Mouse (Mus musculus) cerebral cortex, adult 2 months (tissue): ENCODE data around the gene Olfr51.

ENCODE experiments used
- WGBS: fragments of 180-500 bp; shearing (Covaris S2); methylation state at CpG from one replicate; pipeline ENCODE4 v1.1.7; 2018; 5-methylcytosine and 5-hydroxymethylcytosine counted together

Olfr51 gene

DNA sequence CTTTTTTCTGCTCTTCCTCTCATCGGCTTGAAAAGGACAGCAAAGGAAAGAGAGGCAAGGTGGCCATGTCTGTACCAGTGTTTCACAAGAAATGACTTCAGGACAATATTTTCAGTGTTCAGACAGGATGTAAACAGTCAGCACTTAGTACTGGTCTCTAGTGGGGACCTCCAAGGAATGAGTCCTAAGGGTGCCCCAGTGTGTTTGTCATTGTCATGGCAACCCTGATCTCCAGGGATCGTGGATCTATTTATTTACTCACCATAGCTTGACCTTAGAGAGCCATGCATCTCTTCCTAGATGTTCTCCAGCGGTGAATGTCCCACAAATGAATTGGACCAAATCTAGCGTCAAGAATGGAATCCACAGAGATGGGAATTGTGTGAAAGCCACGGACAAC lies at the start of gene Olfr51:
Olfr51 (plus strand) TSS at position 301 of the 400 bp plus-strand sequence.
- 79% methylated on average over 5 of the region's 5 CpGs for WGBS

GRCm38 (mm10) chr11:50953665-50954064 lies 49.7 kb upstream of the Olfr51 start, which contains the start of gene Prop1:
TSS of gene Prop1 (minus strand) at chr11:50953765.
- 77% methylated on average over 6 of the region's 6 CpGs for WGBS

GRCm38 (mm10) chr11:50964886-50965285 lies 38.5 kb upstream of the Olfr51 start:
- WGBS: 71% methylated on average over 2 of the region's 2 CpGs

DNA sequence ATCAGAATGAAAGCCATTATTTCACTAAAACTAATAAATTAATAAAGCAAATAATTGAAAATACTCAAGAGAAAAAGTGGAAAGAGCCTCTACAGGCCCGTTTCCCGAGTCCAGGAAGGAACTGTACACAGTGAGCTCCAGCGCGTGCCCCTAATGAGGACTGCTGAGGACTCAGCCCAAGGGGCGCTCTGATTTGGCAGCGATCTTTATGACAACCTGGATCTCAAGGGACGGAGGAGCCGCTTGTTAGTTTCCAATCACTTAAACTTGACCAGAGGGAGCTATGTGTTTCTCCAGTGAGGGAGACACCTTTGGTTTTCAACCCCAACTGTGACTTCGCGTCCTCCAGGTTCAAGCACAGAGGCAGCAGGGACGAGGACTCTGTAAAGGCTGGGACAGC lies 37.2 kb upstream of the Olfr51 start, which contains the start of gene Olfr1378:
Olfr1378 (plus strand) TSS at position 301 of the 400 bp plus-strand sequence.
- 92% methylated on average over 11 of the region's 11 CpGs for WGBS

DNA sequence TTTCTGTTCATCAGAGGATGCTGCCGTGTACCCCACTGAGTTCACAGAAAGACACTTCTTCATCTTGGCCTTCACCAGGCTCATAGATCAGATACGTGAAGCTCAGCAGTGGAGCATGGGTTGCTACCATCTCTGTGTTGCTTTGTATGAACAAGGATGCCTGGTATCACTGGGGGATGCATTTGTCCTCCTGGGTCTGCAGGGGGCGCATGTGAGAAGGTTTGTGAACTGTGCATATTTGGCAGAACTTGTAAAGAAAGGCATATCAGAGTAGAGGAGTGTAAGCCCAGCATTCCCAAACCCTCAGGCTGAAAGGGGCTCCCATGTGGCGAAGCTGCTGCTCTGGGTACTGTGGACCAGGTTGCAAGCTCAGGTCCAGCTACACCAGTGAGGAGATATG lies 26.2 kb upstream of the Olfr51 start:
- 73% methylated on average over 4 of the region's 4 CpGs for WGBS

GRCm38 (mm10) chr11:50981667-50982066 lies 21.7 kb upstream of the Olfr51 start, which contains the start of gene Olfr1377:
TSS of gene Olfr1377 (plus strand) at chr11:50981967.
- WGBS: 60% methylated on average over 5 of the region's 5 CpGs

DNA sequence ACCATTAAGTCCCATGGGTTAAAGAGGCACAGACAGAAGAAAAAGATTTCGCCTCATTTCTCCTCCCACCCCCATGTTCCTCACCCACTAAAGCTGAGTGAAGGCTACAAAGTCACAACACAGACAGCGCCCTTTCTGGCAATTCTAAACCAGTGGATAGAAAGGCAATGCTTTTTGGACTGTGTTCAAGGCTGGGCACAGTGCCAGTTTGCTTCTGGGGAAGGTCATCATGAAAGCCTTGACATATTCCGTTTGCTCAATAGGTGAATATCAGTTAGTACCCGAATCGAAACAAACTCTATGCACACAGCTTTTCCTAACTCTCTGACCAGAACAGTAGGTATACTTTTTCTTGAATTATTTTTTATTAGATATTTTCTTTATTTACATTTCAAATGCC lies 8.4 kb downstream of the Olfr51 start:
- WGBS: 72% methylated on average over 5 of the region's 5 CpGs

- 48% methylated on average over 1 of the region's 1 CpGs for WGBS
Measured at GRCm38 (mm10) chr11:51013936-51014335, 10.5 kb downstream of the Olfr51 start, which contains the start of gene Olfr54. TSS of gene Olfr54 (plus strand) at chr11:51014236.

- WGBS: 59% methylated on average over 2 of the region's 2 CpGs
Measured at GRCm38 (mm10) chr11:51016341-51016740, 12.9 kb downstream of the Olfr51 start.

GRCm38 (mm10) chr11:51026811-51027210 lies 23.4 kb downstream of the Olfr51 start:
- 78% methylated on average over 11 of the region's 11 CpGs for WGBS

- 80% methylated on average over 8 of the region's 8 CpGs for WGBS
Measured at GRCm38 (mm10) chr11:51029381-51029780, 26.0 kb downstream of the Olfr51 start.

DNA sequence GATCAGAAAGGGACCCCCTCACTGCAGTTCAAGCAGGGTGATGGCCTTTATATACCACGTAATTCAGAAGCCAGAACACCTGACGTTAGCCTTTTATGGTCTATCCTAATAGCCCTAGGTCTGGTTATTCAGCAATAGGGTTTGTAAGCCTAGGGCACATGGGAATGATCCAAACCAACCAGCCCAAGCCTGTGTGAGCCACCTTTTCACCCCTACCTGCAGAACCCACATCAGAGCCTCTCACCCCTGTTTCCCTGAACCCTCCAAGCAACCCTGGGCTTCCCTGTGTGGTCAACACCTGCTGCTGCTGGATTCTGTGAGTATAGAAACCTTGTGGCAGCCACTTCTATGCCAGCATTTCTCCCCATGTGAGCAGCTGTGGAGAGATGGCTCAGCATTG lies 26.8 kb downstream of the Olfr51 start:
- 89% methylated on average over 2 of the region's 2 CpGs for WGBS

DNA sequence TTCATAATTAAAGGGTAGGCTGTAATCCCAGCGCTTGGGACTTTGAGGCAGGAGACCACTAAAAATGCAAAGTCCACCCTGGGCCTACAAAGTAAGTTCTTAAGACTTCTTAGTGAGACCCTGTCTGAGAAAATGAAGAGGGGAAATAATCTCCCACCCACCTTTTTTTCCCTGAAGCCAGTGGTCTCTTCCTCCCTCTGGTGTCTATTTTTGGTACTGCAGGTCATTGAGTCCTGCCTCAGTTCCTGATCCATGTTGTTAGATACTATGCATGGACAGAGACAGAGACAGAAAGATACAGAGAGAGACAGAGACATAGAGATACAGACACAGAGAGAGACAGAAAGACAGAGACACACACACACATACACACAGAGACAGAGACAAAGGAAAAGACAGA lies 29.5 kb downstream of the Olfr51 start:
- WGBS: 31% methylated on average over 1 of the region's 1 CpGs

- WGBS: 87% methylated on average over 2 of the region's 2 CpGs
Measured at GRCm38 (mm10) chr11:51035951-51036350, 32.6 kb downstream of the Olfr51 start.

- WGBS: 81% methylated on average over 3 of the region's 3 CpGs
Measured at GRCm38 (mm10) chr11:51044776-51045175, 41.4 kb downstream of the Olfr51 start.

DNA sequence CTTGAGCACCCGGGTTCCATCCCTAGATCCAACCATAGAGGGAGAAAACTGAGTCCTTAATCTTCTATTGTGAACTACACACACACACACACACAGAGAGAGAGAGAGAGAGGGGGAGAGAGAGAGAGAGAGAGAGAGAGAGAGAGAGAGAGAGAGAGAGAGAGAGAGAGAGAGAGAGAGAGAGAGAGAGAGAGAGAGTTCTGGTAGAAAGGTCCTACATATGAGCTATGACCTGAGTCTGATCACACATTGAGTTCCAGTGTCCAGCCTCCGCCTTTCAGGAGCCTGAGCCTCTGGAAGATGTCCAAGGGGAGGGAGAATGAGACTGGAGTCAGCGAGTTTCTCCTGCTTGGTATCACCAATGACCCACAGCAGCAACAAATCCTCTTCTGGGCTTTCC lies 44.4 kb downstream of the Olfr51 start, which contains the start of gene Olfr1375:
Olfr1375 (plus strand) TSS at position 301 of the 400 bp plus-strand sequence.
- WGBS: 75% methylated on average over 3 of the region's 3 CpGs

GRCm38 (mm10) chr11:51051678-51052077 lies 48.3 kb downstream of the Olfr51 start:
- 74% methylated on average over 2 of the region's 2 CpGs for WGBS

DNA sequence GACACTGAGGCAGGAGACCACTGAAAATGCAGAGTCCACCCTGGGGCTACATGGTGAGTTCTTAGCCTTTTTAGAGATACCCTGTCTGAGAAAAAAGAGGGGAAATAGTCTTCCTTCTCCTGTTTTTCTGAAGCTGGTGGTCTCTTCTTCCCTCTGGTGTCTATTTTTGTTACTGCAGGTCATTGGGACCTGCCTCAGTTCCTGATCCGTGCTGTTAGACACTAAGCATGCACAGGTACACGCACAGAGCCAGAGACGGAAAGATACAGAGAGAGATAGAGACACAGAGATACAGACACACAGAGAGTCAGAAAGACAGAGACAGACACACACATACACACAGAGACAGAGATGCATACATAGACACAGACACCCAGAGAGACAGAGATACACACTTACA lies 49.8 kb downstream of the Olfr51 start:
- 62% methylated on average over 3 of the region's 3 CpGs for WGBS

GRCm38 (mm10) chr11:51059151-51059571 lies 55.8 kb downstream of the Olfr51 start, which contains the start of gene Zfp354a:
TSS of gene Zfp354a (plus strand) at chr11:51059257.
- WGBS: under 1% methylated on average over 32 of the region's 32 CpGs
